Mouse (Mus musculus) cerebellum, adult 11-12 months (tissue): ENCODE results near the gene Ablim2.

Experiments used
- DNase-seq: peaks from one replicate; pipeline ENCODE4 v3.0.0; 2022

Ablim2 gene

DNA sequence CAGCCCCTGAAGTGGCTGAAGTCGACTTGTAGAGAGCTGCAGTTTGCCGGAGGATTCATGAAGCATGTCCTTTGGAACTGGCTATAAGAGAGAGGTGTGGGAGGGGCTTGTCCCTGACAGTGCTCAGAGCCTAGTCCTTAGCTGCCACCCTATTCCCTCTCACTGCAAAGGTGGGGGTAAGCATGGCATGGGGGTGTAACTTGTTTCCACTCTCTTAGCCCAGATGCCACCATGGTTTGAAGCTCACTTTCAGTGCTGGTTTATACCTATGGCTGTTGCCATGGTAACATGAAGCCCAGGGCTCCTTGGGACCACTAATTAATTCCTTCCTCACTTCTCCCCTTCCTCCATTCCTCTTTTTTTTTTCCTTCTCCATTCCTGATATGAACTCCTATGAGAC is 57.4 kb downstream of the Ablim2 start:
- DNase-seq: no peak

DNA sequence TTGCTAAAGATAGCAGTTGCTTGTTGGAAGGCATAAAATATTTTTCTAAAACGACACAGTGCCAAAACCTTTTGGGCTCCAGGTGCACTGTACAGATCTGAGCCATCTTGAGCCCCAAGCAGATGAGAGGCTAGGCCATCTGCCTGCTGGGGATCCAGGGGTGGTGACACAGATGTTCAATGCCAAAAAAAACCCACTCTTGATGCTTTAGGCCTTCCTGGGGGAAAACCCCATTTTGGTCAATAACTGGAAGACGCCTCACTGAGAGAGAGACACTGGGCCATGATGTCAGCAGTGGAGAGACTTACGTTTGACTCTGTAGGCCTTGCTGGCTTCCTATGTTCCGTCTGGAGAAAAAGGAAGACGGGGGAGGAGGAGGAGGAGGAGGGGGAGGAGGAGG is 59.6 kb downstream of the Ablim2 start:
- no peak for DNase-seq

GRCm38 (mm10) chr5:35817882-35818281 is 60.2 kb downstream of the Ablim2 start:
- no peak for DNase-seq

- no peak for DNase-seq
These were observed 65.0 kb downstream of the Ablim2 start for GRCm38 (mm10) chr5:35822721-35823120.

DNA sequence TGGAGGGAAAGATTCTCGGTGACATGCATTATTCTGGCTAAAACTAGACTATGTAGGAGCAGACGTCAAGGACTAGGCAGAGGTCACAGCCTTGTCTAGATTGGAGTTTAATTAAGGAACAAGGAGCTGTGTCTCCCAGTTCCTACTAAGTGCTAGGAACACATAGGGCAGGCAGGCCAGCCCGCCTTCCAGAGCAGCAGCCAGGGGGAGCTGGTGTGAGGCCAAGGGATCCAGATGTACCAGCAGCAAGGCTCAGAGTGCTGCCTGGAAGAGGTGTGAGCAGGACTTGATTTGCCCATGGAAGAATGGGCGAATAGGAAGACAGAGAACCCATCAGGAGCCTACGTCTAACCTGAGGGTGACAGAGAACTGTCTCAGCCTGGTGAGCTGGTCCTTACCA is 68.8 kb downstream of the Ablim2 start:
- no peak for DNase-seq

- peak; percentile 69 for DNase-seq
These were observed 69.4 kb downstream of the Ablim2 start for GRCm38 (mm10) chr5:35827075-35827474.

DNA sequence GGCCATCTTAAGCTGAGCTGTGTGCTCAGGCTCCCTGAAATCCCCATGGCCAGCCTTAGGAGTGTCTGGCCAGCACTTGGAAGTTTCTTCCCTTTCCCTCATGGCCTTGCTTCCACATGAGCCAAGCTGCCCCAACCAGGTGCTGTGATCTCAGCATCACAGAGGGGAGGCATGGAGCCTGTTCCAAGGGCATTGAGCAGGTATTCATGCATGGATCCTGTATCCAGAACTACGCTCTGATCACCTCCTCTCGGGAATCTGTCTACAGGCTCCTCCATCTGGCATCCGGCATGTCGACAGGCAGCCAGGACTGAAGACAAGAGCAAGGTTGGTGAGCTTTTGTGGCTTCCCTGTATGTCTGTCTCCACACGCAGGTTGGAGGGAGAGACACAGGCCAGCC is 70.2 kb downstream of the Ablim2 start:
- peak; percentile 73 for DNase-seq

GRCm38 (mm10) chr5:35830101-35830500 is 72.4 kb downstream of the Ablim2 start:
- peak; percentile 83 for DNase-seq

GRCm38 (mm10) chr5:35833881-35834280 is 76.2 kb downstream of the Ablim2 start:
- DNase-seq: no peak

GRCm38 (mm10) chr5:35836992-35837391 is 79.3 kb downstream of the Ablim2 start:
- no peak for DNase-seq

GRCm38 (mm10) chr5:35839262-35839661 is 81.6 kb downstream of the Ablim2 start:
- DNase-seq: no peak

DNA sequence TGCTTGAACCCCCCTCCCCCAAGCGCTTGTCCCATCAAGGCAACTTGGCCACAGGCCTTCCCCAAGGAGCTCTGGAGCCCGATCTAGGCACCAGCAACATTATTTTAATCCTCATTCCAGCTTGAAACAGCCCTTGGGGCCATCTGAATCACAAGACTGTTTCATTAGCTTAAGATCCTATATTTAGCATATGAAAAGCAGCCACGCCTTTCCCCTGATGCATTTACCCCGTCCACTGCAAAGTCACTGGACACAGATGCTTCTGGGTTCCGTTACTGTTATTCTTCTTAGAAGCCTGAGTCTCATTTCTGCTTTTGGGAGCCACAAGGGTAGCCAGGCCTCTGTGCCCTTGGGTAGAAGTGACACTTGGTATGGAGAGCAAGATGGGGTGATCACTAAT is 93.8 kb downstream of the Ablim2 start:
- DNase-seq: no peak

- no peak for DNase-seq
These were observed 95.8 kb downstream of the Ablim2 start for GRCm38 (mm10) chr5:35853463-35853862.

DNA sequence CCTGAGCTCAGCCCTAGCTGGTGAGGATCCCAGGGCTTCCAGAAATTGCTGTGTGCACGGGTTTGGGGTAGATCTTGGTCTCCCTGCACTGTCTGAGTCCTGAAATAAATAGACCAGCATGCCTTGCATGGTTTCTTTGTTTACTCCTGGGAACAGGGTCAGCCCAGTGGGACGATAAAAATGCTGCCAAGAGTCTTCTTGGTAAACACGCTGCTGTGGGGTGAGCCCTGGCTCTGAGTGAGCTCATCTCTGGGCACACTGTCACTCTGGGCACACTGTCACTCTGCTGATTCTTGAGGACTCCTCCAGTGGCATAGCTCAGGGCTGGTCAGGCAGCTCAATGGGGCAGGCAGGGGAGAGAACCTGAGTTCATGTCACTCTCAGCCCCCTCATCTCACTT is 98.6 kb downstream of the Ablim2 start:
- DNase-seq: peak; percentile 48

- DNase-seq: peak; percentile 40
These were observed 100.4 kb downstream of the Ablim2 start for GRCm38 (mm10) chr5:35858069-35858468.

GRCm38 (mm10) chr5:35861456-35861855 is 103.8 kb downstream of the Ablim2 start:
- DNase-seq: no peak

DNA sequence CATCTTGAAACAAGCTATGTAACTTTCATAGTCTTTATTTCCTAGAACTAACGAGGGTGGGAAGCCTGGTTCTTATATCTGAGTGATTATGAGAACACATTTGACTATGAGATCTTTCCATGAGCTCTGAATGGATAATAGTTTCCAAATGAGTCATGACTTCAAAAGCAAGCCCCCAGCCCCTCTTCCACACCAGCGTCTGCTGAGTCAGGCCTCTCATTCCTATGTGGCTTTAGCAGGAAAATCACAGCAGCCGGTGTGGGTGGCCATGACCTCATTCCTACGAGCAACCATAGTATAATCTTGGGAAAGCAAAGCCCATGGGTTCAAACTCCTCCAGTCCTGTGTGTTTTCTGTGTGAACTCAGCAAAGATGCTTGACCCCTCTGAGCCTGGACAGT is 112.3 kb downstream of the Ablim2 start:
- no peak for DNase-seq

DNA sequence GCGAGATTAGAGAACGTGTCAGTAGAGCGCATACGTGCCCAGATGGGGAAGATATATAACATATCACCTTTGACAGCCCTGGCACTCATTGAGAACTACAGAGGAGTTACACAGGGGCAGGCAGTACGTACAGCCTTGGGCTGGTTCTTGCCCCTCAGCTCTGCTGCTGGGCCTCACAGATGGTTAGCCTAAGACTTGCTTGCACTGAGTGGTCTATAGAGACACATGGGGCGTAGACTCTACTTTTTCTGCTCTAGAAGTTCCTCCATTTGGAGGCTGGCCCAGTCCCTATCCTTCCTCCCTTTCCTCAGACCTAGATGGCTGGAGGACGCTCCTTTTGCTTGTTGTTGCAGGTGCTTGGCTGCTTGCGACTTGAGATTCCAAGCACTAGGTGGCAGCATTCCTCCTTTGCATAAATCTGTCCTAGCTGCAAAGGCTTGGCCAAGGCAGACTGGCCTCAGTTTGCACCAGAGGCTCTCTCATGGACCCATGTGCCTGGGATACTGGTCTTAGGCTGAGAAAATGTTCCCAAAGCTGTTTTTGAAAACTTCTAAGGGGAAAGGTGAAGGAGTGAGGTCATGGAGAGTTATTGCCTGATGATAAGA is 112.8 kb downstream of the Ablim2 start:
- DNase-seq: peak; percentile 54

DNA sequence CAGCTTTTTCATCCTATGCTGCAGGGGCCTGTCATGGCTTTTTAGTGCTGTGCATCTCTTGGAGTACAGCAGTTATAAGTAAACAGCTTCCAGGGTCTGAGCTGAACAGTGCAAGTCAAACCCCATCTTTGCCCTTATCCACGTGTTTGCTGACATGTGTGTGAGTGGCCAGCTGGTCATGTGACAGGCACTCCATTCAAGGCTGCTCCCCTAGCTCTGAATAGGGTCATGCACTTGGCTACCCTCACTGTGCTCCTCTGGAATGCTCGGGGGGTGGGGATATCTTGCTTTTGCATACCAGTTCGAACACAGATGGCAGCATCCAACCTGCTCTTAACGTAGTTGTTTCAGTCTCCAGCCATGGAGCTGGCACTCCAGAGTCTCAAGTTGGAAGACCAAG is 115.7 kb downstream of the Ablim2 start:
- no peak for DNase-seq

- no peak for DNase-seq
These were observed 118.6 kb downstream of the Ablim2 start for GRCm38 (mm10) chr5:35876236-35876635.

- no peak for DNase-seq
These were observed 121.5 kb downstream of the Ablim2 start for GRCm38 (mm10) chr5:35879199-35879598.

- no peak for DNase-seq
These were observed 124.7 kb downstream of the Ablim2 start for GRCm38 (mm10) chr5:35882391-35882790.

GRCm38 (mm10) chr5:35884262-35884661 is 126.6 kb downstream of the Ablim2 start:
- no peak for DNase-seq

- DNase-seq: no peak
These were observed 127.0 kb downstream of the Ablim2 start for GRCm38 (mm10) chr5:35884689-35885088.

- no peak for DNase-seq
These were observed 131.3 kb downstream of the Ablim2 start for GRCm38 (mm10) chr5:35888959-35889358.

DNA sequence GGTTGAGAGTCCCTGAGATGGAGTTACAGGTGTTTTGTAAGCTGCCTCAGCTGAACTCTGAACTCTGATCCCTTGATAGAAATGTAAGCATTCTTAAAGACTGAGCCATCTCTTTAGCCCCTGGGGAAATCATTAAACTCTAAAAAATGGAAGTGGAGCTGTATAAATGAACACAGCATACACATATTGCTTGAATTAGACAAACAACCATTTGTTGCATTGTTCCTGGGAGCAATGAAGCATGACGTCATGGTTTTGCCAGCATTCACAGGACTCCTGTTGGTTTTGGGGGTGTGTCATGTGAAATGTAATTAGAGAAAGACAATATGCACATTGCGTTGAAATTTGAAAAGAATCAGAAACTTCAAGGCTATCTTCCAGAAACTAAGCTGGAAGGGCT is 132.0 kb downstream of the Ablim2 start:
- no peak for DNase-seq
